Mouse (Mus musculus): Measurements from ENCODE around the gene Dtl.
A peak's percentile ranks its signal among the peaks of the same experiment; 100 is the strongest.

Gene Dtl

DNA sequence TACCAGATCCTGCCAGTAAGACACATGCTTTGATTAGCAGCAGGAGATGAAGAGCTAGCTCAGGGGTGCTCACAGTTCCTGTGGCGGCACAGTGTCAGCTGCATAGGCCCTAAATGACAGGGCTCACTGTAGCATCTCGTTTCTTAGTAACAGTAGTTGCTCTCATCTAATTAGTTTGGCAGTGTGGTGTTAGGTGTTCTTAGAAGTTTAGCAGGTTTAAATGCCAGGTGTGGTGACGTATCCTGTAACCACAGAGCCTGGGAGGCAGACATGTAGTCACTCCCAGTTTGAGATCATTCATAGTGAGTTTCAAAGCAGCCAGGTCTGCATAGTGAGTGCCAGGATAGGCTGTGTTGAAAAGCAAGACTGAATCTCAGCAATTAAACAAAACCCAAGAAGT, 4.2 kb upstream of the Dtl start:
- DNase-seq (ENCODE audit: low spot score), result no peak

DNA sequence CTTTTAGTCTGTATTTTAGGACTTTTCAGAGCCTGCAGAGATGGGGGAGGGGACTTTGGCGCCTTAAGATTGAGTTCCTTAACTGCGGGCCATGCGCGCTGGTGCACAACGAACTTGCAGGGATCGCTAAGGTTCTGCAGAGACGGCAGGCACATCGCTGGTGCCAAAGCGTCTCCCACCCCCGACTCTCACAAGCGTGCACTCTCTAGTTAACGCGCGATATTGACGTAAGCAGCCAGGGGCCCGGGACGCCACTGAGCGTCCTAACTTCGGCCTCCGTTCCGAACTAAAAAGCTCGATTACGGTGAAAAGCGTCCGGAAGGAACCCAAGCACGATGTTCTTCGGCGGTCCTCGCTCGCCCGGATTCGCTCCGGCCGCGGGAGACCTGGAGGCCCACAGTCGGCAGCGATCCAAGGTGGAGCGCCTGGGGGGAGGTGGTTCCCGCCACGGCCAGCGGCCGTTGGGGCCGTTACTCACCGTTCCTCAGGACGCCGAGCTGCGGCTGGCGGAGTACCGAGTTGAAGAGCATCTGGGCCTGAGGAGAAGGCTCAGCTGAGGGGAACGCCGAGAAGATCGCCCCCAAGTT, 380 bp downstream of the Dtl start:
- DNase-seq (ENCODE audit: low spot score), result no peak

DNA sequence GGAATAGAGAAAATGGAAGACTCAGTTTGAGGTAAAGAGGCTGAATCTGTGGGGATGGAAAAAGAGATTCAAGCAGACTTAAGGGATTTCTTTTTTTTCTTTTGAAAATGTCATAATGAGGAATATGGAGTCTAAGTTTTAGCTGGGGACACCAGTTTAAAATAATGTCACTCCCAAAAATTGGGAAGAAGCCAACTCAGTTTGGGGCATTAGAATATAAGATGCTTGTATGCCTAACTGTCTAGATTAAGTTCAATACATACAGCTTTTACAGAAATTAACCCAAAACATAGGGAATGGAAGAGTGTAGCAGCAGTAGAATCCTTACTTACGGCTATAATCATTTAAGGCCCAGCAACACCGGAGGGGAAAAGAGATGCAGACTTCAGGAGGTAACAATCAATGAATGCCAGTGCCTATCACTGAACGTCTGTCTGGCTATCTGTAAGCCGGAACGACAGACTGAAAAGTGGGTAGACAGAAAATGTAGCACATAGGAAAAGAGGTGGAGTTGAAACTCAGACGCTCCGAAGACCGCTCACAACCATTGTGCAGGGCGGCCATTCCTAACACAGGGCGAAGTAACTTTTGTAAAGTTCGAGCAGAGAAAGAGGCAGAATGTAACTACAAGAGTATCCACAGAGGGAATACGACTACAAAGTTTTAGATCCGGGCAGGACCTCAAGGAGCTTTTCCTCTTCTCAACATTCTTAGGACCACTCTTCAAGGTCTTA, 1.3 kb downstream of the Dtl start:
- no peak for DNase-seq (ENCODE audit: low spot score)

GRCm38 (mm10) chr1:191570415-191570814, 4.9 kb downstream of the Dtl start:
- DNase-seq (ENCODE audit: low spot score), result no peak

DNA sequence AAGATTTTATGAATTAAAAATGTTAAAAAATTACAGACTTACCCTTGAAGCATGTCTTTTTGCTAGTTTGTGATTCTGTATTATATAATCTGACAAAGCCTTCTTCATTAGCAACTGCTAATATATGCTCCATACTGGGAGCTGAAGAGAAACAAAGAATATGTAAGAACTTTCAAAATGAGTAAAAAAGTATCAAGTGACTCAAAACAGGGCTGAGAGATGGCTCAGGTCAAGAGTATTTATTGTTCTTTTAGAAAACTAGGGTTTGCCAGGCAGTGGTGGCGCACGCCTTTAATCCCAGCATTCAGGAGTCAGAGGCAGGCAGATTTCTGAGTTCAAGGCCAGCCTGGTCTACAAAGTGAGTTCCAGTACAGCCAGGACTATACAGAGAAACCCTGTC, 5.7 kb downstream of the Dtl start:
- DNase-seq (ENCODE audit: low spot score), result no peak

DNA sequence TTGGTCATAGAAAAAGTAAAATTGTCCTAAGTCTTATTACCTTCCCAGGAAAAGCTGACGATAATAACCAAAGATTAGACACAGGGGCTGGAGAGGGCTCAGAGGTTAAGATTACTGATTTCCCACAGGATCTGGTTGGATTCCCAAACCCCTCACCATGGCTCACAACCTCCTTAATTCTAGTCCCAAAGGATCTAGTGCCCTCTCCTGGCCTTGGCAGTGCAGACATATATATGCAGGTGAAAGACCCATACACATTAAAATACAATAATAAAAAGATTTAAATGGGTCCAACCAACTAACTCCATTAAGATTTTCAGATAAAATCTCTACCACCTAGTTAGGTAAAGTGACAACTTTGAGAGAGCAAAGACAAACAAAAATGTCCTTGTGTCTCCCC, 7.5 kb downstream of the Dtl start:
- no peak for DNase-seq (ENCODE audit: low spot score)

GRCm38 (mm10) chr1:191562823-191563365, 12.4 kb downstream of the Dtl start:
- peak; percentile 38 for DNase-seq (ENCODE audit: low spot score)

DNA sequence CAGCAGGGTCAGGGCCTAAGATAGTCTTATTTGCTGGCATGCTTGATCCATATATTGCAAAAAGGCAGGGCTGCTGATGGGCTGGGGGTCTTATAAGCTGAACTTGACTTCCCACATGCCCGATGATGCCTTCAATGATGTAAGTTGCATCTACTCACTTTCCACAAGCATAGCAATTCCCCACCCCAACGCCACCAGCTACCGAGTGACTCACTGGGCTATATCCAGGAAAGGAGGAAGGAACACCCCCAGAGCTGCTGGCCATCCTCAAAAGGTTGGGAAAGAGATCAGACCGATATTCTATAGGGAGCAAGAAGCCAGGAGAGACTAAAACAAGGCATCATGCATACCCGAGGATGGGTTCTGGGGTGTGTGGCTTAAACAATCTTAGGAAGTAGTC, 15.6 kb downstream of the Dtl start:
- DNase-seq (ENCODE audit: low spot score), result no peak

GRCm38 (mm10) chr1:191557109-191557508, 18.2 kb downstream of the Dtl start:
- DNase-seq (ENCODE audit: low spot score), result no peak

DNA sequence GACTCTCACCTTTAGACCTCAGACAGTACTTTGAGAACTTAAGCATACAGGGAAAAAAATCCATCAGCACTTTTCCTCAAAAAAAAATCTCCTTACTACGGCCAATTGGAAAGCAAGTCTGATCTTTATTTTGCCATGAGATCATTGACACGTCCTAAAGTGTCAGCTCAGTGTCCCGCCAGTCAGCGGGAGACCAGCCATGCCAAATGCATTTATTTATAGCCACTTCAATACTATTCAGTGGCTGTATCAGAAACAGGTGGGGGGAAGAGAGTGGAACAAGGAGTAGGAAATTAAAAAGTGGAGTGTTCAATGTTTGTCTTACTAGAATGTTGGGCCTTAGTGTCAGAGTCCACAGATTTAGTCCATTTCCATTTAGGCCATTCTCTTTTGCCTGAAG, 24.6 kb downstream of the Dtl start:
- DNase-seq (ENCODE audit: low spot score), result no peak

DNA sequence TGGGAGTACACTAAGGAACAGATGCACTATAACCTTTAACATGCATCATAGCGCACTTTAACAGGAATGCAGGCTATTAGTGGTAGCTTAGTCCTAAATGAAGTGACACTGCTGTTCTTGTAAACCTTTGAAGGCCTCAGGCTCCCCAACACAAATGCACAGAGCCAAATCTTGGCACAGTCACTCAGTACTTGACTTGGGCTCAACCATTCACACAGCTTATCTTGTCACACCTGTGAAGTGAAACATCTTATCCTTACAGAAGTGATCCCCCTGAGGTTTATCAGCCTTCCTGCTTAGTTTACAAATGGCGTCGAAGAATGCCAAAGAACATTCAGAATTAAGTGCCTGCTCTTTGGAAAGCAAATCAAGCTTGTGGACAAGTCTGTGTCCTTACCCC, 31.6 kb downstream of the Dtl start:
- DNase-seq (ENCODE audit: low spot score), result no peak

DNA sequence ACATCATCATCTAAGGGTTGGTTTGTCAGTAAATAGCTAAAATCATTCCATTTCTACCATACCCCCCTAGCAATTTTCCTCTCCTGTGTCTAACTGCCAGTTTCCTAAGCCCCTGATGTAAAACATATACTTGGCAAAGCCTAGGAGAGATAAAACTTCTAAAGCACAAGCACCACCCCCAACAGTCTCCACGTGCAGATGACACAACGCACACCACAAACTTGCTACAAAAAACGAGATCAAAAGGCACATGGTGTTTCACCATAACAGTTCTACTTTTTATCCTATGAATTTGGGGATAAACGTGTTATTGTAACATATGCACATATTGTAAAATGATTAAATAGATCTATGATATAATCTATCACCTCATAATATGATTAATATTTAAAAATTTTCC, 33.7 kb downstream of the Dtl start:
- no peak for DNase-seq (ENCODE audit: low spot score)

DNA sequence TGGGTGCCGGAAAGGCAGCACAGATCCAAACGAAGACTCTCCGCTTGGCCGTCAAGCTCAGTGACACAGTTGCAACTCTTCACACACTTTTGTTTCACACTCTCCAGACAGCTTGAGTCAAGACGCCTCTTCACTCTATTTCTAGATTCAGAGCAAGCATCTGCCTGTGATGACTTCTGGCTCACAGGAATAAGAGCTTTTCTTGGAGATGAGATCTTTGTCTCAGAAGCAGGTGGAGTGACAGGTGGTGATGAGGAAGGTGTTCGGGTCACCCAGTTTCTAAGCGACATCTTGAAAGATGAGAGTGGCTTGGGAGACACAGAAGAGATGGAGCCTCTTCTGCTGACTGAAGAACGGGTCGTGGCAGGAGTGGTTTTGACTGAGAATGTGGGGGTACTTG, 34.3 kb downstream of the Dtl start:
- no peak for DNase-seq (ENCODE audit: low spot score)

GRCm38 (mm10) chr1:191540300-191540699, 35.0 kb downstream of the Dtl start:
- DNase-seq (ENCODE audit: low spot score), result no peak

GRCm38 (mm10) chr1:191534896-191535295, 40.4 kb downstream of the Dtl start:
- no peak for DNase-seq (ENCODE audit: low spot score)

DNA sequence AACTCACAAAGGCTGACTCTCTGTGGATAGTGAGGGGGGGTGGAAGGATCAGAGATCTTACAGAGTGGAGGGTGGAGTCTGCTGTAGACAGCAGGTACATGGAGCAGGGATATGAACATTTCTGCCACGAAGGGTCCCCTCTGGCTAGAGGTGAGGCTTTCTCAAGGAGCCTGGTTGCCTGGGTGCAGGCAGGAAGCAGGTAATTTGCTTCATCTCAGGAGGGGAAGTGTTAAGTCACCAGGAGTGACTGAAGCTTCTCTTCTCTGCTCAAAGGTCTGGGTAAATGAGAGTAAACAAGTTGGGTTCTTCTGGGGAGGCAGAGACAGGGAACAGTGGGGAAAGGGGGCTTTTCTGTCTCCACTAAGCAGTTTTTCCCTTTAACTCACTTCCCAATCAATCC, 44.3 kb downstream of the Dtl start:
- no peak for DNase-seq (ENCODE audit: low spot score)

DNA sequence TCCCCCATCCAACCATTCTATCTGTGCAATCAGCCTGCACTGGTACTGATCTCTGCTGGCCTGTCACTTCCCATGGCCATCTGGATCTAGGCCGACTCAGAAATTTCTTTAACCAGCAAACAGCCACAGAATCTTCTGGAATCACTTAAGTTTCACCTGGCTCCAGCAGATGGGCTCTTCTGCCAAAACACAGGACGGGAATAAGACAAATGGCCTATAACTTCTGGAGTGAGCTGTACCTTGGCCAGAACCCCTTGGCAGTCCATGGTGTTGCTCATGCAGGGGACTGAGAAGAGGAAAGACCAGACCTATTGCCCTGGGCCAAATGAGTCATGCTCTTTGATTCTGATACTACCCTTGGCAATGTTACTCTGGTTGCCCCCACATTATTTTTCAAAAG, 45.9 kb downstream of the Dtl start:
- DNase-seq (ENCODE audit: low spot score), result peak; percentile 26

- DNase-seq (ENCODE audit: low spot score), result peak; percentile 13
Observed at GRCm38 (mm10) chr1:191527921-191528612, 47.3 kb downstream of the Dtl start.

DNA sequence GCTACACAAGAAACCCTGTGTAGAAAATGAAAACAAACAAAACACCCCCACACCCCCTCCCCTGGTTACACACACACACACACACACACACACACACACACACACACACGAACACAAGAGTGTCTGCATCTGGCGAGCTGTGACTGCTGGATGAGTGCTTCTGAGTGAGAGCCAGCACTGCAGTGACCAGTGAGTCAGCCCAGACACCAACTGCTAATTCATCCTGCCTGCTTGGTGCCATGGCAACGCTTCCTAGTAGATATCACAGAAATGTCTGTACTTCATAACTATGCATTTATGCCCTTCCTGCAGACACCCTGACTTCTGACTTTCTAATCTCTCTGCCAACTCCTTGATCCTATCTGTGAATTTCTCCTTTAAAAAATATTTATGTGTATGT, 48.3 kb downstream of the Dtl start:
- DNase-seq (ENCODE audit: low spot score), result no peak

GRCm38 (mm10) chr1:191521395-191521794, 53.9 kb downstream of the Dtl start:
- DNase-seq (ENCODE audit: low spot score), result no peak

DNA sequence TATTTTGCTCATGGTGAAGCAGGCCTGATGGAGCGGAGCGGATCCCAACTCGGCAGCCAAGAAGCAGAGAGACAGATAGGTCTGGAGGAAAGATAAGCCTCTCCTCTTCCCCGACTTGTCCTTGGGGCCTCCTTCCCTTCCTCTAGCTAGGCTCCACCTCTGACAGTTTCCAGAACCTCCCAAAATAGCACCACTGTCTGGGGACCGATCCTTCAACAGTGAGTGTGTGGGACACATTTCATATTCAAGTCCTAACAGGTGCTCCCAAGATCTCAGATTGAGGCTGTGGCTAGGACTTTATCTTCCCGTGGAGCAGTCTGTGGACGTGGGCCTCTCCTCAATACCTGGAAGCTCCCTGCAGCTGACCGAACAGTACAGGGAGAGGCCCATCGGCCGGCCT, 54.7 kb downstream of the Dtl start:
- DNase-seq (ENCODE audit: low spot score), result no peak

DNA sequence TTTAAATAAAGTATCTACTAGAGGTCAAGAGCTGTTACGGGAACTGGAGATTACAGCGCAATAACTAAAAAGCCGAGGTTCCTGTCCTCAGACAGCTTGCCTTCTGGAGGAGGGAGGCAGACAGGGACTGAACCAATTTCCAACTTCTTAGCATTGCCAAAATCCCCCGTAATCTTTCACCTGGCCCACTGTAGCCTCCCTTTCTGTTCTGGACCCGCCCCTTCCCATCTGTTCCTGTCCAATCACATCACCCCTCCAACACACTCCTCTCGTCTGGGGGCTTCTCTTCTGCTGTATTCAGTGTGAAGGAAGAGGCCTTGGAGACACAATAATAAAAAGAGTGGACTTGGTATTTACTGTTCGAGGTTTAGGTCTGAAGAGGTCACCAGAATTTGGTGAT, 55.1 kb downstream of the Dtl start:
- DNase-seq (ENCODE audit: low spot score), result no peak

DNA sequence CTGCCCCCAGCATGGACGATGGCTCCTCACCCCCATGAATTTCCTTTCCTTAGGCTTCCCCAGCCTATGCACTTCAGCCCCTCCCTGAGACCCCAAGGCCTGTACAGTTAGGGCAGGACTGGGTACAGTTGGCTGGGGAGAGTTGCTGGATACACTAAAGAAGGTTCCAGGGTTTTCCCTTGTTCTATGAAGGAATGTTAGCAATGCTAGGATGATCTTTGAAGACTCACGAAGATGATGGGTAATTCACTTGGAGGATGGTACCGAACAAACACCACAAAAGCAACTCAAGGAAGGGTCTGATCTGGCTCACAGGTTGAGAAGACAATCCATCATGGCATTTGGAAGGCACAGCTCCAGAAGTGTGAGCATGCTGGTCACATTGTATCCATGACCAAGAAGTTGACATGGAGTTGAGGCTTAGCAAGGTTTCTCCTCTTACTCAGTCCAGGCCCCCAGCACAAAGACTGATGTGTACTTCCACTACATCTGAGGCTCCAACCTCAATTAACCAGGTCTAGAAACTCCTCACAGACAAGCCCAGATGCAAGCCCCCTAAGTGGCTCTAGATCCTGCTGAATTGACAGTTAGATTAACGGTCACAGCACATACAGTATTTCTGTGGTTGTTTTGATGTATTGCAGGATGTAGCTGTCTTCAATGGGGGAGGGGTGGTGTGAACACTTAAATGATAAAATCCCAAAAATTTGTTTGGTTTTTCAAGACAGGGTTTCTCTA, 55.8 kb downstream of the Dtl start:
- no peak for DNase-seq (ENCODE audit: low spot score)
